Mouse (Mus musculus) MEL (cell line): ENCODE measurements around the gene Defb13. TPM values are rescaled to one million over a fixed set of nuclear protein-coding genes. Genes with fewer than 3 reads are reported as not detected.
"Not testable (repeated sequence)": the region's sequence is repeated elsewhere in the genome, so short reads cannot be mapped to it uniquely, and the experiment has no call there.

Experiments used
- DNase-seq: peaks from one replicate; pipeline ENCODE4 v3.0.0; 2011; ENCODE audit warnings: low read depth, low spot score
- H3K27ac ChIP-seq: 2 replicates; pipeline ENCODE4 v1.5.1; 2012; ENCODE audit warnings: low read depth, mild to moderate bottlenecking, control low read depth, low read length, moderate library complexity; ENCODE audit not compliant: control insufficient read depth
- H3K27me3 ChIP-seq, 2 experiments: fragments of 150-350 bp in 1 of 2; sonication (generic) in 1 of 2; 2 replicates each; pipeline ENCODE4 v1.6.1; 2012; ENCODE audit warnings: low read length in 2 of 2, mild to moderate bottlenecking in 2 of 2, improper control_type of control experiment in 1 of 2, moderate library complexity in 1 of 2; ENCODE audit not compliant: insufficient read depth in 2 of 2, control insufficient read depth in 1 of 2
- H3K36me3 ChIP-seq, 2 experiments: 2 replicates each; pipeline ENCODE4 v1.6.1; 2012 to 2014; ENCODE audit warnings: low read length in 2 of 2, improper control_type of control experiment in 1 of 2, inconsistent platforms in 1 of 2, mild to moderate bottlenecking in 1 of 2; ENCODE audit not compliant: insufficient read depth in 2 of 2, control insufficient read depth in 1 of 2
- H3K4me1 ChIP-seq, 2 experiments: fragments of 150-350 bp in 1 of 2; sonication (generic) in 1 of 2; 2 replicates each; pipeline ENCODE4 v1.6.1; 2012; ENCODE audit warnings: low read length in 2 of 2, improper control_type of control experiment in 1 of 2, mild to moderate bottlenecking in 1 of 2; ENCODE audit not compliant: insufficient read depth in 2 of 2, control insufficient read depth in 1 of 2
- H3K4me3 ChIP-seq, 2 experiments: fragments of 150-350 bp in 1 of 2; sonication (generic) in 1 of 2; 2 replicates each; pipeline ENCODE4 v1.5.1; 2012; ENCODE audit warnings: low read depth in 2 of 2, low read length in 2 of 2, mild to moderate bottlenecking in 2 of 2, moderate library complexity in 2 of 2, control low read depth in 1 of 2, improper control_type of control experiment in 1 of 2; ENCODE audit not compliant: control insufficient read depth in 1 of 2, insufficient read depth in 1 of 2
- H3K79me2 ChIP-seq: 2 replicates; pipeline ENCODE4 v1.6.1; 2012; ENCODE audit warnings: mild to moderate bottlenecking, low read length, moderate library complexity; ENCODE audit not compliant: control insufficient read depth, poor library complexity, insufficient read depth
- H3K9ac ChIP-seq: 2 replicates; pipeline ENCODE4 v1.6.1; 2012; ENCODE audit warnings: low read depth, mild to moderate bottlenecking, control low read depth, low read length, moderate library complexity; ENCODE audit not compliant: control insufficient read depth, poor library complexity, severe bottlenecking
- H3K9me3 ChIP-seq: fragments of 150-350 bp; sonication (generic); replicated peaks from 2 replicates; pipeline ENCODE4 v1.6.1; 2012; ENCODE audit warnings: mild to moderate bottlenecking, low read length, improper control_type of control experiment, moderate library complexity; ENCODE audit not compliant: insufficient read depth
- E2F4 ChIP-seq: IDR thresholded peaks from 2 replicates; pipeline ENCODE4 v1.6.1; 2011; ENCODE audit warnings: low read depth, low read length, improper control_type of control experiment, borderline replicate concordance
- EP300 ChIP-seq, 2 experiments: IDR thresholded peaks; 2 replicates each; pipeline ENCODE4 v1.6.1; 2011; ENCODE audit warnings: improper control_type of control experiment in 2 of 2, low read length in 2 of 2, low read depth in 1 of 2, mild to moderate bottlenecking in 1 of 2
- ETS1 ChIP-seq: IDR thresholded peaks from 2 replicates; pipeline ENCODE4 v1.6.1; 2012; ENCODE audit warnings: low read depth, mild to moderate bottlenecking, inconsistent platforms, low read length, improper control_type of control experiment, moderate library complexity
- GABPA ChIP-seq: IDR thresholded peaks from 2 replicates; pipeline ENCODE4 v1.6.1; 2012; ENCODE audit warnings: low read depth, mild to moderate bottlenecking, inconsistent platforms, low read length, improper control_type of control experiment, moderate library complexity
- HCFC1 ChIP-seq: IDR thresholded peaks from 2 replicates; pipeline ENCODE4 v1.6.1; 2012; ENCODE audit warnings: low read depth, mild to moderate bottlenecking, inconsistent platforms, low read length, improper control_type of control experiment, moderate library complexity
- MAFK ChIP-seq: IDR thresholded peaks from 2 replicates; pipeline ENCODE4 v1.6.1; 2011; ENCODE audit warnings: low read depth, mild to moderate bottlenecking, low read length, improper control_type of control experiment, borderline replicate concordance
- MAX ChIP-seq: IDR thresholded peaks from 2 replicates; pipeline ENCODE4 v1.6.1; 2011; ENCODE audit warnings: low read length, improper control_type of control experiment
- MAZ ChIP-seq: IDR thresholded peaks from 2 replicates; pipeline ENCODE4 v1.6.1; 2012; ENCODE audit warnings: low read depth, mild to moderate bottlenecking, inconsistent platforms, low read length, improper control_type of control experiment
- MXI1 ChIP-seq: IDR thresholded peaks from 2 replicates; pipeline ENCODE4 v1.6.1; 2011; ENCODE audit warnings: mild to moderate bottlenecking, low read depth, low read length, improper control_type of control experiment
- NELFE ChIP-seq: IDR thresholded peaks from 2 replicates; pipeline ENCODE4 v1.6.1; 2011; ENCODE audit warnings: low read depth, low read length, improper control_type of control experiment
- POLR2AphosphoS5 ChIP-seq: IDR thresholded peaks from 2 replicates; pipeline ENCODE4 v1.6.1; 2012; ENCODE audit warnings: low read depth, borderline replicate concordance, mild to moderate bottlenecking, inconsistent platforms, low read length, moderate library complexity, mixed read lengths
- RAD21 ChIP-seq: IDR thresholded peaks from 2 replicates; pipeline ENCODE4 v1.6.1; 2011; ENCODE audit warnings: mild to moderate bottlenecking, low read depth, low read length, improper control_type of control experiment
- ZC3H11A ChIP-seq: IDR thresholded peaks from 2 replicates; pipeline ENCODE4 v1.6.1; 2012; ENCODE audit warnings: low read depth, mild to moderate bottlenecking, inconsistent platforms, low read length, improper control_type of control experiment
- ZMIZ1 ChIP-seq: IDR thresholded peaks from 2 replicates; pipeline ENCODE4 v1.6.1; 2012; ENCODE audit warnings: low read depth, mild to moderate bottlenecking, inconsistent platforms, low read length, improper control_type of control experiment, moderate library complexity
- polyA plus RNA-seq, 2 experiments: library from polyadenylated mRNA; stranded (reverse) in 1 of 2; unstranded in 1 of 2; fragments of >175 nt in 1 of 2; fragments of >200 nt in 1 of 2; gene quantifications; 2 replicates each; pipeline versions ENCODE4 v1.2.1 to v1.2.4; 2012; ENCODE audit warnings: low replicate concordance in 2 of 2, low read depth in 1 of 2; ENCODE audit not compliant: insufficient read length in 2 of 2, insufficient read depth in 1 of 2, missing spikeins in 1 of 2
- total RNA-seq: library from RNA; depleted of rRNA; stranded (reverse); fragments of 300-350 nt; gene quantifications from 2 replicates; pipeline ENCODE4 v1.2.3, GENCODE M21; 2012; rRNA removed

Gene Defb13
- not detected in 2 replicates for total RNA-seq
- polyA plus RNA-seq = not detected

- Histone ChIP-seq H3K4me3 (no peak within 1 kb of the TSS), H3K9me3 (no peaks in the 10 kb centered on the region), H3K4me1 (no peaks in the 10 kb centered on the region), H3K9ac (no peak within 1 kb of the TSS), H3K27ac (no peak within 1 kb of the TSS), H3K79me2 (no peaks in the 10 kb centered on the region), H3K27me3 (no peaks in the 10 kb centered on the region), H3K36me3 (no peaks in the 10 kb centered on the region)
- no peak for DNase-seq
- TF ChIP-seq NELFE (no peak), MAX (no peak), HCFC1 (no peak), MAZ (no peak), MAFK (no peak), E2F4 (no peak), GABPA (no peak), ZC3H11A (no peak), EP300 (IDR thresholded peaks at IDR 0.05; ENCODE audit: low read depth in 1 of 2, low read length in 2 of 2) (no peak), ZMIZ1 (no peak), ETS1 (no peak)
Observed at GRCm38 (mm10) chr8:21946462-21946861, at the start of gene Defb13. Gene Defb13 (plus strand): TSS chr8:21946762.

GRCm38 (mm10) chr8:21906290-21906689 lies 40.3 kb upstream of the Defb13 start, which contains the start of gene Defb11:
Gene Defb11 (minus strand): TSS chr8:21906412.
- H3K36me3 ChIP-seq, H3K79me2 ChIP-seq, H3K27me3 ChIP-seq, H3K9me3 ChIP-seq, H3K9ac ChIP-seq, H3K4me3 ChIP-seq, DNase-seq, H3K4me1 ChIP-seq, H3K27ac ChIP-seq: not testable (repeated sequence)

- H3K4me1 ChIP-seq = no peaks in the 10 kb centered on the region
- H3K27me3 ChIP-seq = no peaks in the 10 kb centered on the region
- TF ChIP-seq MXI1 = no peak
- no peak for TF ChIP-seq POLR2AphosphoS5
- no peak for TF ChIP-seq RAD21
- no peak overlapping the region for H3K9ac ChIP-seq
- H3K9me3 ChIP-seq = no peaks in the 10 kb centered on the region
- no peaks in the 10 kb centered on the region for H3K36me3 ChIP-seq
- no peak overlapping the region for H3K27ac ChIP-seq
- H3K79me2 ChIP-seq = no peaks in the 10 kb centered on the region
- no peak overlapping the region for H3K4me3 ChIP-seq
- no peak for DNase-seq
Observed at GRCm38 (mm10) chr8:21911931-21912330, 34.6 kb upstream of the Defb13 start.
